Mouse (Mus musculus): Measurements from ENCODE around the gene Tmem229a.

Gene Tmem229a

GRCm38 (mm10) chr6:24955946-24956585 lies at the start of gene Tmem229a:
Gene Tmem229a (minus strand): TSS chr6:24956297.
- DNase-seq (ENCODE audit: extremely low spot score), result peak; percentile 83

- no peak for DNase-seq (ENCODE audit: extremely low spot score)
Measured at GRCm38 (mm10) chr6:24993754-24994153, 37.7 kb upstream of the Tmem229a start.

GRCm38 (mm10) chr6:24989836-24990235 lies 33.7 kb upstream of the Tmem229a start:
- DNase-seq (ENCODE audit: extremely low spot score), result no peak

- DNase-seq (ENCODE audit: extremely low spot score), result no peak
Measured at GRCm38 (mm10) chr6:24976176-24976575, 20.1 kb upstream of the Tmem229a start.

GRCm38 (mm10) chr6:24968471-24969223 lies 12.6 kb upstream of the Tmem229a start:
- DNase-seq (ENCODE audit: extremely low spot score), result no peak

- DNase-seq (ENCODE audit: extremely low spot score), result no peak
Measured at GRCm38 (mm10) chr6:24967726-24968125, 11.6 kb upstream of the Tmem229a start.

- DNase-seq (ENCODE audit: extremely low spot score), result no peak
Measured at GRCm38 (mm10) chr6:24966010-24966682, 10.0 kb upstream of the Tmem229a start.

- no peak for DNase-seq (ENCODE audit: extremely low spot score)
Measured at GRCm38 (mm10) chr6:24963754-24964153, 7.7 kb upstream of the Tmem229a start.

GRCm38 (mm10) chr6:24956586-24956973 lies 483 bp upstream of the Tmem229a start:
- DNase-seq (ENCODE audit: extremely low spot score), result no peak

- peak; percentile 71 for DNase-seq (ENCODE audit: extremely low spot score)
Measured at GRCm38 (mm10) chr6:24955131-24955945, 759 bp downstream of the Tmem229a start.

GRCm38 (mm10) chr6:24954126-24954525 lies 2.0 kb downstream of the Tmem229a start:
- no peak for DNase-seq (ENCODE audit: extremely low spot score)

- no peak for DNase-seq (ENCODE audit: extremely low spot score)
Measured at GRCm38 (mm10) chr6:24952341-24952740, 3.8 kb downstream of the Tmem229a start.

GRCm38 (mm10) chr6:24950669-24951068 lies 5.4 kb downstream of the Tmem229a start:
- DNase-seq (ENCODE audit: extremely low spot score), result no peak

- no peak for DNase-seq (ENCODE audit: extremely low spot score)
Measured at GRCm38 (mm10) chr6:24925076-24925785, 30.9 kb downstream of the Tmem229a start.

- DNase-seq (ENCODE audit: extremely low spot score), result no peak
Measured at GRCm38 (mm10) chr6:24913591-24913990, 42.5 kb downstream of the Tmem229a start.

GRCm38 (mm10) chr6:24910728-24911105 lies 45.4 kb downstream of the Tmem229a start:
- DNase-seq (ENCODE audit: extremely low spot score), result no peak

- no peak for DNase-seq (ENCODE audit: extremely low spot score)
Measured at GRCm38 (mm10) chr6:24910016-24910727, 45.9 kb downstream of the Tmem229a start.

- no peak for DNase-seq (ENCODE audit: extremely low spot score)
Measured at GRCm38 (mm10) chr6:24907824-24908223, 48.3 kb downstream of the Tmem229a start.

GRCm38 (mm10) chr6:24905101-24905500 lies 51.0 kb downstream of the Tmem229a start:
- no peak for DNase-seq (ENCODE audit: extremely low spot score)
